Mouse (Mus musculus) gastrocnemius, adult 8-10 months (tissue): ENCODE measurements around the gene Colgalt1. TPM values are rescaled to one million over a fixed set of nuclear protein-coding genes. Genes with fewer than 3 reads are reported as not detected.

Experiments used
- DNase-seq, 2 experiments: peaks; one replicate each; pipeline ENCODE4 v3.0.0; 2022; ENCODE audit warnings: low spot score in 2 of 2
- total RNA-seq, 4 experiments: library from RNA; stranded (reverse); gene quantifications; 2 replicates each; pipeline ENCODE4 v1.2.4; 2022

Gene Colgalt1
- total RNA-seq, 4 experiments from 2014 or later = 36.6 to 45.2 (median 38.1) TPM

DNA sequence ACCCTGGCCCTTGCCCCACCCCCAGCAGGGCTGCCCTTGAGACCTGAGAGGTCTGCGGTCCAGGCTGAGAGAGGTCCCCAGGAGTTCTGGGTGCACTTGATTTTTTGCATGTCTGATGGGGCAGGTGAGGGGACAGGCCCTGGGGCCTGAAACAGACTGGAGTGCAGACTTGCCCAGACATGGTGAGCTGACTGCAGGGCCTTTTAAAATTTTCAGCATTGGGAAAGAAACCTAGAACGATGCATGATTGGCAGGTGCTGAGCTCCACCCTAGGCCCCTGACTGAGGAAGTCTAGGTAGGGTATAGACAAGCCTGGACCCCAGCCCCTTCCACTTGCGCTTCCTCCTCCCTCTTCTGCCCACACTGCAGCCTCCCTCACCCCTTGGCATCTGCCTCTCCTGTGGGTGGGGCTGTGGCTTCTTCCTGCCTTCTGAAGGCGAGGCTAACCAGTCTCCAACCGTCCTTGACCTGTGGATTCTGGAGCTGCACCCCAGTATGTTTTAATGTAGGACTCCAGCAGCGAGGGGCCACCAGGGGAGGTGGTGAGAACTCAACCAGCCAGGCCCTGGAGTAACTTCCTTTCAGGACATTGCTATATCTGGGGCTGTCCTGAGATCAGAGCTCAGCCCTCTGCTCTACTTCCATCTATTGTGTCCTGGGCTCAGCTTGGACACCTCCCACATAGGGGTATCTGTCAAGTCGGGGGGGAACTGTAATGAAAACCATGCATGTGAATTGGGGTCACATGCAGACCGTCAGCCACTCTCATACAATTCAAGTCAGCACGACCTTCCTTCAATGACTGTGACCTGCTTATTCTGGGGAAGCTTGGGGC is 16.7 kb downstream of the Colgalt1 start:
- DNase-seq = no peak

DNA sequence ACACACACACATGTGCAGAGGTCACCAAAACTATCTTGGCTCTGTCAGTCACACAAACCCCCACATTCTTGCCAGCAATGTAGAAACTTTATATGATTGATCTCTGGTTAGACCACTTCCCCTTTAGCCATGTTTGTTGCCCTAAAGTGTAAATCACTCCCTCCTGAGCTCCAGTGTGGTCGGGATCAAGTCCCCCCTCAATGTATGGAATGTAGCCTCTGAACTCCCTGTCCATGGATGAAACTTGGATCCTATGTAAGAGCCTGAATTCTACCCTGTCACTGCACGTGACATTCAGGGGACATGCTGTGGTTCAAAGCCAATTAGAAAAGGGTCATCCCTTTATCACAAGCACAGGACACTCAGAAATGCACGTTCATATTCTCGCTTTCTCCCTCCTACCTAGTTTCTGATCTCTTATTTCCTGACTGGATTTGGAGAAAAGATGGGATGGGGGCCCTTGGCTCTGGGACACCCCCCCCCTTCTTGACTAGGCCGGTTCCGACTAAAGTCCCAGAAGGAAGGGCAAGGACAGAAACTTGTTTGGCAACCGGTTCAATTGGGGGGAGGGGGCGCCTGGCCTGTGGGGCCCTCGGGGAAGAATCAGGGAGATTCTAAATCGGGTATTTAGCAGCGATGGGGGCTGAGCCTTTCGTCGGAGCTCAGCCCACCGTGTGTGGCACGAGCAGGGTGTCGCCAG is 17.7 kb downstream of the Colgalt1 start:
- no peak for DNase-seq

DNA sequence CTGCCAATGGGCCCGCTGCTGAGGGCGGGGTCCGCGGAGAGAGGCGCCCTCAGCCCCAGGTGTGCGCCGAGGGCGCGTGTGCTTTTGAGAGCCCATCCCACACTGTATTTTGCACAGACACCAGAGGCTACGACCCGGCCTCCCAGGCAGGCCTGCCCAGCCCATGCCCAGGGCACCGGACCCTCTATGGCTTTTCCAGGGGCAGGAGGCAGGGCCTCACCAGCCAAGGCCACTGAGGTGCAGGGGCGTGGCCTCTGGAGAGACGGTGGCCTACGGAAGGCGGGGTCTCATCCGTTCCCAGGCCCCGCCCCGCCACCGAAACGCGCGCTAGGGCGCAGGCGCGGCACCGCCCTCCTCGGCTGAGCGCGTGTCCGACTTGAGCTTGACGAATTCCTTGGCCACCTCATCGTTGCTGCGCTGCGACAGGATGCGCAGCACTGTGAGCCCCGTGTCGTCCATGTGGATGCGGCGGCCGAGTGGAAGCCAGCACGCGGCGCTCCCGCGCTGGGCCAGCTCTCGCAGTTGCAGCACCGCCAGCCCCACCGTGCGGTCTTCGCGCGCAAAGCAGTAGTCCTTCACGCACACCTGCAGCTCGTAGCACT is 18.4 kb downstream of the Colgalt1 start:
- DNase-seq = peak; percentile 94

DNA sequence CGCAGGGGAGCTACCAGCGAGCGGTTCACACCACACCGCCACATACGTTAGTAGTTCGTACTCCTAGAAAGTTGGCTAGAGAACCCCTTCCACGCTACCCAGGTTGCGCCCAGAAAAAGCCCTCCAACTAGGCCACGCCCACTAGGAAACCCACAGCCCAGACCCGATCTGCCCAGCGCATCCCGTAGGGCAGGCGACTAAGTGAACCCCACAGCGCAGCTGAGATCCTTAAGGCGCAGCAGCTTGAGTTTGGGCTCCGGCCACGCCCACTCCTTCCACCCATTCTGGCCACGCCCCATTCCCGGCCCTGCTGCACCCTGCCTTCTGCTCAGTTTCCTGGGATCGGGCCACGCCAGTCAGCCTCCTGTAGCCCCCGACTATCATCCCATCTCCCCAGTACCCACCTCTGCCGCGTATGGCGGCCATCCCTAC is 19.0 kb downstream of the Colgalt1 start:
- DNase-seq = peak; percentile 36 to 39

DNA sequence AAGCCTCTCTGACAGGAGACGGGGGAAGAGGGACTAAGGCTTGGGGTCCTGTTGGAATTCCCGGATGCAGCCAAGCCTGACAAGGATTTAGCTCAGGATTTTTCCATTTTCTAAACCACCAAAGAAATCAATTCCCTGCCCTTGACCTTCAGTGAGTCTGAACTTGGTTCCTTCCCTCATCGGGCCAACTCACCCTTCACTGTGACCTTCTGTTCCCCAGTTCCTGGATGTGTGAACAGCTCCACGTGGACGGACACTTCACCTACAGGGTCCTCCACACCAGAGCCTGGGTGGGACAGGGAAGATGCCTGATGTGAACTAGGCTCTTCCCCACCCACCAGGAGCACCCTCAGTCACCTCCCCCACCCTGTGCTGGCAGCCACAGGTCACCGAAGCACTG is 20.0 kb downstream of the Colgalt1 start:
- DNase-seq = no peak

DNA sequence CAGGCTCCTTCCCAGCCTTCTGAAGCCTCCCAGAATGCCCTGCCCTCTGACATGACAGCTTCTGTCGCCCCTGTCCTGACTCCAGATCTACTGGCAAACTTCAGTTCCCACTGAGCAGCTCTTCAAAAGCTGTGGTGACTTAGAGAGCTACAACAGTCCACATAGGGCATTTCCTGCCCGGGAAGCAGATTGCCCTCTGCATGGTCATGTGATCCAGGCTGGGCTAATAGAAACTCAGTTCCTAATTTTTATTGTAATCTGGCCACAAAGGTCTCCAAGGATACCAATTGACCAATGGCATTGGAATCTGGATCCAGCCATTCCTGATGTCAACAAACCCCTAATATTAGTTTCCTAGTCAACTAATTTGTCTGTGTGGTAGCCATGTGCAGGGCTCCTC is 21.1 kb downstream of the Colgalt1 start:
- DNase-seq = no peak

DNA sequence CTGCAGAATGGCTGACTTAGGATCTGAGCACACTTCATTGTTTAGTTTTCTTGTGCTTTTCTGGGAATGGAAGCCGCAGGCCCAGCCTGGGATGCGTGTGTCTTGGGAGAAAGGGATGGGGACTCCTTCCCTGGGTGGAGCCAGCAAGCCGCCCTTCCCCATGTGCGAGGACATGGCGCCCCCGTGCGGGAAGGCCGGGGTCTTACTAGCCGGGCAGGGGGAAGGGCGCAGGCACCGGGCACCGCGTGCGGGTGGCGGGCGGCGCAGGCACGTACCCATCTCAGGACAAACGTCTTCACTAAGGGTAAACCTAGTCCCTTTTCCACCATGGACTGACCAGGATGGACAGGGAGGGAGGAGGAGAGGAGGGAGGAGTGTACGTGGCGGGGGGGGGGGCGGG is 22.4 kb downstream of the Colgalt1 start:
- DNase-seq = peak; percentile 46 to 61

DNA sequence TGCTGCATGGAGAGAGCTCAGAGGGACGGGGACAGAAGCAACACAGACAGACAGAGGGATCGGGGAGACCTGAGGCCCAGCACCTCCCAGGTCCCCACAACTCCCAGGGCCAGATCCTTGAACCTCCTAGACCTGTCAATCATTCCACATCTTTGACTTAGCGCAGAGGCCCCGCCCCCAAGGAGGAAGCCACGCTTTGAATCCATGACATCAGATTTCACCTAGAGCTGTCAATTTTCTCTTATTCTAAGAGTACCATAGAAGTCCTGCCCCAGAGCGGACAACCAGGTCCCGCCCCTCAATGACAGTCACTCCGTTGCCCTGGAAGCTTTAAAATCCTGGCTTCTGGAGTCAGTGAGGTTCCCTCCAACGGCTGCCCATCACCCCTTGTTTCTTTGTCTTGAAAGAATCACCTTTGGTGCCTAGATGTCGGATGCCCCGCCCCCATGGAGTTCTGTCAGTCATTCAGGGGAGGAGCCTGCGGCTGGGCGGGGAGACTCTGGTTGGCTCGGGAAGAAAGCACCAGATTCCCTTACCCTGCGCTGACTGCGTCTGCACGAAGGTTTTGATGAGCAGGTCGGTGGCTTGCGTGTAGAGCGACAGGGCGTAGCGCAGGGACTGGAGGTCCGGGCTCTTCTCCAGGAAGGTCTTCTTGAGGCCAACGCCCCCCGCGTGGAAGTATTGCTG is 23.3 kb downstream of the Colgalt1 start:
- peak; percentile 27 to 35 for DNase-seq

DNA sequence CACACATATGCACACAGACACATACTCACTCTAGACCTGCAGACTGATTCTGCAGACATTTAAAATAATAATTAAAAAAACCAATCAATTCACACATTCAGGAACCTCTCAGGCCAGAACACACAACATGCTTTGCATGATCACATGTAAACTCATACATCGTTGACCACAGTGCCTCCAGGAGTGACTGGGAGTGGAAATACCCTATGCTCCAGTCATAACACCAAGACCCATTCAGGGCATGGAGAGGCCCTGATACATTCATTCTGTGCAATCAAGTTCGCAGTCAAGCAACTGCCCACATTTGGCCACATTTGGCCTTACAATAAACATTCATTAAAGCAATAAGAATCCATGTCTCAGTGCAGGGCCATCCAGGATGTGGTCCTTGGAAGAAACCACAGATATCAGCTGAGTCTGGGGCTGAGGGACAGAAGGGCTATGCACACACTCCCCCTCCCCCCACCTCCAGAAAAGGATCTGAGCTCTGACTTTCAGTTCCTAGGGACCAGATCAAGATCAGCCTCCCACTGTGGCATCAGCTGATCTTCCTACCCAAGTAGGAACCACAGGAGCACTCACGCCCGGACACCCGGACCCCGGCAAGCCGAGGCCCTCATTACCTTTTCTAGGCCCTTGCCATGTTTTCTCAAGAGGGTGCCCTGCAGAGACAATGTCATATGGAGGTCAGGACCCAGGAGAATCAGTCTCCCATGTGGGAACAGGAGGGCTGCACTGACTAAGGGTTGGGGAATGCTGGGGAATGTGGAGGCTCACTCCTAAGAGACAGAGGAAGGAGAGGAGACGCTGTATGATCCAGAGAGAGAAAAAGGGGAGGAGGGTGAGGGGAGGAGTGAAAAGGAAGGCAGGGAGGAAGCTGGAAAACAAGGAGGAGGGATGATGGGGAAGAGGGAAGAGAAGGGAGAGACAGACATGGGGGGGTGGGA is 26.6 kb downstream of the Colgalt1 start:
- DNase-seq = no peak

DNA sequence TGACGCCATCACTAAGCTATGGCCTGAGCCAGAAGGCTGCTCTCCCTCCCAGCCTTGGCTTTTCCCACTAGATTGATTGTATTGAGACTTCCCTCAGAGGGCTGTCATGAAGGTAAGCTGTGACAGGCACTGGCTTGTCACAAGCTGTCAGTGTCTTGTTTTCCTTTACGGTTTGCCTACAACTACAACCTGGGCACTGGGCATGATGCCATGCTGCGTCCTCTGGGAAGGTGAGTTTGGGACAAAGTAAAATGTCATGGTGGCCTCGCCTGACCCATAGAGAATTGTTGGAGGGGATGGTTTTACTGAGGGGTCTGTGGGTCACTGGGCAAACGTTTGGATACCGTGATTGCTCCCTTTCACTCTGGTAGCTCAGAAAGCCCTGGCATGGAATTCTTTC is 27.5 kb downstream of the Colgalt1 start:
- DNase-seq = no peak

DNA sequence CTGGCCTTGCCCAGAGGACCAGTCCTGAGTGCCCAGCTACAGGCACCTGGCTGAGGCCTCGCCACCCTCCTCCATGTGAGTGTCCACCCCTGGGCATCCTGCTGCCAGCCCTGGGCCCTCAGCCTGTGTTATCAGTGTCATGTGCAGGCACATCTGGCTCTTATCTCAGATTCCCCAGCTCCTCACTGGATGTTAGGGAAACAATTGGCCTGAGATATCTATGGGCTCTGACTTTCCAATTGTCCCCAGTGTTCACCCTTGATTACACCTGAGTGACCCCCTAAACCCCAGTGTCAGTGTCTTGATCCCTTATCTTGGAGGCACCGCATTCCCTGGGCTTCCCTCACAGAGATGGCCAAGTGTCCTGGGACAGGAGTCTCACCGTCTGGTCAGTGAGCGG is 28.5 kb downstream of the Colgalt1 start:
- no peak for DNase-seq

DNA sequence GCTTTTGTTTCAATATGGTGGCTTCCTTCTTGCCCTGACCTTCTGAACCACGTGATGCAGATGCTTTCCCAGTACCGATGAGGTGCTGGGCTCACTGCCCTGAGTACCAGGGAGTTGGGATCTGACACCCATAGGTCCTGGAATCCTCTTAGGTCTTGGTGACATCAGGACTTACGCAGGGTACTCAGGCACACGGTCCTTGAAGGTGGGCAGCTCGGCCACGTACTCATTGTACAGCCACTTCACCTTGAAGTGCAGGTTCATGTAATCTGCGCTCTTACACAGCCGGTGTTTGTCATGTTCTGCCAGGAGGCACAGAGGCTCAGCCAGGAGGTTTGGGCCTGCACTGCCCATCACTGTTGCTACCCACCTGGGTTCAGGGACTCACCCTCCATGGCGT is 34.7 kb downstream of the Colgalt1 start:
- DNase-seq = no peak

DNA sequence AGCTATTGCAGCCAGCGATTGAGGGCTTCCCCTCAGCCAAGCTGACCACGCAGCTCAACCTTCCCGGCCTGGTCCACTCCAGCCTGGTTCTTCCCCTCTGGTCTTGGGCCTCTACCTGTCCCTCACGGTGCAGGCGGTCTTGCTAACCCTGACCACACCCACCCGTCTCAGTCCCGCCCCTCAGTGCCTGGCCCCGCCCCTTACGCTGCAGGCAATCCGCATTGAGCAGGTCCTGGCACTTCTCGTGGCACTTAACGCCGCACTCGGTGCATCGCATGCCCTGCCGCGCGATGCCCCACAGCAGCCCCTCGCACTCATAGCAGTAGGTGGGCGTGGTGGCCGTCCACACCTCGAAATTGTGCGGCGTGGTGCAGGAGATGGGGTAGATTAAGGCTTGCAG is 43.8 kb downstream of the Colgalt1 start:
- DNase-seq = no peak

DNA sequence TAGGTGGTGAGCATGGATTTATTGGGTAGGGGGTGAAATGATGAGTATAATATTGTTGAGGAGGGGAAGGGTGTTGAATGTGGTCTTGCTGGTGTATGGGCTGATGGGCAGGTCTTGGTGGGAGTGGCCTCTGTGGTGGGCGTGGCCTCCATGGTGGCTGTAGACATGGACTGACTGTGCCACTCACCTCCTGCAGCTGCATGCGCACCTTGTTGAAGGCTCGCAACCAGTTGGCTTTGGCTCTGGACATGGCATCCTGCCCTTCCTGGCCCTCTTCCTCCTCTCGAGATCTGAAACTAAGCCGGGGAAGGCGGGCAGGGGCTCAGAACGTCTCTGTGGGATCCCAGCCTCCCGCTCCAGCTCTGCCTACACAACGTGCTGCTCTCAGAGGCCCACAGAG is 47.0 kb downstream of the Colgalt1 start:
- DNase-seq = no peak

DNA sequence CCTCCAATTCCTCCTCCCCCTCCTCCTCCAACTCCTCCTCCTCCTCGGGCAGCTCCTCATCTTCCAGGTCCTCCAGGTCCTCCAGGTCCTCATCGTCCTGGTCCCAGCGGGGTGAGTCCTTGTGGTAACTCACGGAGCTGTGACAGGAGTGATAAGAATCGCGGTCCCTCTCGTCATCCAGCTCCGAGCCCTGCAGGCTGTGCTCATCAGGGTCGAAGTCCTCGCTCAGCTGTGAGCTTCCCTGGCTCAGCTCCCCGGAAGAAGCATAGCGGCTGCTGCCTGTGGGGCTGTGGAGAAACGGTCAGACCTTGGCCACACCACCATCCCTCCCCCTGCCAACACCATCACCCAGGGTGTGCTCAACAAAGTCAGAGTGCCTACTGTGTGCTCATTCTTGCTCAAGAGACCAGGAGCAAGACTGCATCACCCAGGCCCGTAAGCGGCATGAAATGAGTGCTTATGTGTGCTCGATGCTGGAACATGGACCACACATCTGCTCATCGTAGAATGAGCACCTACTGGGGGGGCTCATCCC is 47.8 kb downstream of the Colgalt1 start:
- no peak for DNase-seq

DNA sequence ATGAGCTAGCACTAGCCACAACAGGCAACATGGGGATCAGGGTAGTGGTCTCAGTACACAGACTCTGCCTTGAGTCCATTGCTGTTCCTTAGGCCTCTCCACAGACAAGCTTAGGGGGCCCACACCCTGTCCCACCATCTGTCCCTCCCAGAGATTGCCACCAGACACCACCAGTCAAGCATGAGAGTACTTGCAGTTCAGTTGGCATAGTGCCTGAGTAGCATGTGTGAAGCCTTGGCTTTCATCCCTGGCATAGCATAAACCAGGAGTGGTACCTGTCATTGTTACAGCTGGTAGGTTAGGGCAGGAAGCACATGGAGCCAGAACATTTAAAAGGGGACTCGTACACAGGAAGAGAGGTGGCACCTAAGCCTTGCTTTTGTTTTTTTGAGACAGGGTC is 49.0 kb downstream of the Colgalt1 start:
- no peak for DNase-seq

DNA sequence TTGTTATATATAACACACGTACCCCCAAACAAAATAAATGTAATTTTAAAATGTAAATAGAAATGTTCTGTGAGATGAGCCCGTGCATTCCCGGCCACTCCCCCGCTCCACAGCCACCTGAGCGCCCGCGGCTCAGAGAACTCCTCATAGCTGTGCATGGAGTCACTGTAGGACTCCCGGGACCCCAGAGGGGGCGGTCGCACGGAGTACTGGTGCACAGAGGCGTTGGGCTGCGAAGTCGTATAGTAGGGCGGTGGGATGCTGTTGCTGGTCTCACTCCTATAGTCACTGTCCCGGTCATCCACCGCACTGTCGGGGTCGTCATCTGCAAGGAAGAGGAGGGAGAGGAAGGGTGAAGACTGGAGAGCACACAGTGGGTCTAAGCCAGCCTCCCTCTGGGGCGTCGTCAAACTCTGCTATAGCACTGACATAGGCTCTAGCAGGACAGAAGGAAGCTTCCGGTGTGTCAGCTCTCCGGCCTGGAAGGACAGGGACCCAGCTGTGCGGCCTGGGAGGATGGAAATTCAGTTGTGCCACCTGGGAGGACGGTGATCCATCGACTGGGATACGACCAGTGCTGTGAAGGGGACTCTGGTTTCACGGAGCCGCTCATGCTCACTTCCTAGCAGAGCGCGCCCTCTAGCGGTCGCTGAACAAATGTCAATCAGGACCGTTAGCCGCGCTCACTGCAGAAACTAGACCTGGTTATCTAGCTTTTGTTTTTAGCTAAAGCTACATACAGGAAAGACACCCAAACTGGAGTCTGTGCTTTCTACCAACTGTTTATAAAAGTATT is 49.7 kb downstream of the Colgalt1 start:
- peak; percentile 58 to 59 for DNase-seq

DNA sequence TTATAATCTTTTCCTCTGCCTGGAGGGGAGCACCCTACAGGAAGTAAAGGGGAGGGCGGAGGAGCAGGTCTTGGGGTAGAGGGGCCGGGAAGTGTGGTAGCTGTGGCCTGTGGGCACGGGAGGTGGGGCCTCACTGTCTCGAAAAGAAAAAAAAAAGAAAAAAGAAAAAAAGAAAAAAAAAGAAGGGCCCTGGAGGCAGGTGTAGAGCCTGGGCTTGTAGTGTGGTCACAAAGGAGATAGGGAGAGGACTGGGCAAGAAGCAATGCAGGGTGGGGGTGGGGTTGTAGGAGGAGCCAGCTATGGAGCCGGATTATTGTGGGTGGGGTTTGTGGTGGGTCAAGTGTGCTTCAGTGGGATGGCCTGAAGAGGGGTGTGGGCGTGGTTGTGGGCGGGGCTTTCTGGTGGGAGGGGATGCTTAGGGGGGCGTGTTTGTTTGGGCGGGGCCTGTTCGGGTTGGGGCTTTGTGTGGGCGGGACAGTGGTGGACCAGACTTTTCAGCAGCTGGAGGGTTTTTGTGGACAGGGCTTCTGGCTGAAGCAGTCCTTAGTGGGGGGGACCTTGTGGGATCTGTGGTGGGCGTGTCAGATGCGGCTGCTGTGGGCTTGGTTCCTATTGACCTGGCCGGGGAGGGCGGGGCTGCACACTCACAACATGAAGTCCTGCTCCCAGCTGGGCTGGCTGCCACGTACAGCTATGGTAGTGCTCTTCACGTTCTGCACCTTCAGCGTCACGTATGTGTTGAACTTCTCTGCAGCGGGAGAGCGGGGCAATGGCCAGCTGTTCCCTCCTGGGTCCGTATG is 54.7 kb downstream of the Colgalt1 start:
- no peak for DNase-seq

DNA sequence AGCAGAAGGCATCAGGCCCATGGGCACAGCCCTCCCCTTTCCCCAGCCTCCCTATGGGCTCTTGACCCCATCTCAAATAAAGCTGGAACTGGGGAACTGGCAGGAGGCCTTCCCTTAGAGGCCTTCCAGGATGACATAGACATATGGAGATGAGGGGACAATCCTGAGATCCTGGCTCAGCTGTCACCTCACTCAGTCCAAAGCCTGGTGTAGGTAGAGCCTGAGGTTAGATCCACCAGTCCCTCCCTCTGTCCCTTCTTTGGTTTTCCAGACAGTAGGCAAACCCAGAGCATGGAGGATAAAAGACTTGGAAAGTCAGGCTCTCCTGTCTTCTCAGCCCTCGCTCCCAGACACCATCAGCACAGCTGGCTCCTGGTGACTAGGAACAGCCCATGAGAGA is 56.1 kb downstream of the Colgalt1 start:
- DNase-seq = no peak
